Mouse (Mus musculus) left cerebral cortex, adult 18-20 months (tissue): Measurements from ENCODE around the gene Pnpla6. TPM values are rescaled to one million over a fixed set of nuclear protein-coding genes. Genes with fewer than 3 reads are reported as not detected.
"Not testable (repeated sequence)": the region's sequence is repeated elsewhere in the genome, so short reads cannot be mapped to it uniquely, and the experiment has no call there.

Experiments
- DNase-seq, 2 experiments: peaks; one replicate each; pipeline ENCODE4 v3.0.0; 2021 to 2022; ENCODE audit warnings: low spot score in 2 of 2, mixed read lengths in 1 of 2
- total RNA-seq, 2 experiments: library from RNA; stranded (reverse); gene quantifications; 2 replicates each; pipeline ENCODE4 v1.2.3; 2021

Pnpla6 gene
- total RNA-seq, 2 experiments from 2014 or later: 66.3 to 76.8 TPM

DNA sequence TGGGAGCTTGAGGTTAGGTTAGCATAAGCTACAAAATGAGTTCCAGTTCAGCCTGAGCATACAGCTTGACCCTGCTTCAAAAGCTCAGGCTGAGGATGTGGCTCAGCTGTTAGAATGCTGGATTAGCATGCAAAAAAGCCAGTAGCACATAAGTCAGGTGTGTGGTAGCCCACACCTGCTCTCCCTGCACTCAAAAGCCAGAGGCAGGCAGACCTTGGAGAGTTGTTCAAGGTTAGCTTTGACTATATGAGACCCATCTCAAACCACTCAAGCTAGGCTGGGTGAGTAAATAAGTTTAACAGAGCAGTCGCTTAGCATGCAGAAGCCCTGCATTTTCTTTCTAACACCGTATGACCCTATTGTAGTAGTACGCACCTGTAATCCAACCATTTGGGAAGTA lies 59.4 kb downstream of the Pnpla6 start:
- no peak for DNase-seq

GRCm38 (mm10) chr8:3576211-3576960 lies 61.2 kb downstream of the Pnpla6 start:
- DNase-seq: no peak

GRCm38 (mm10) chr8:3579390-3580364 lies 64.5 kb downstream of the Pnpla6 start:
- no peak for DNase-seq

GRCm38 (mm10) chr8:3581961-3582360 lies 66.8 kb downstream of the Pnpla6 start:
- not testable (repeated sequence) for DNase-seq

DNA sequence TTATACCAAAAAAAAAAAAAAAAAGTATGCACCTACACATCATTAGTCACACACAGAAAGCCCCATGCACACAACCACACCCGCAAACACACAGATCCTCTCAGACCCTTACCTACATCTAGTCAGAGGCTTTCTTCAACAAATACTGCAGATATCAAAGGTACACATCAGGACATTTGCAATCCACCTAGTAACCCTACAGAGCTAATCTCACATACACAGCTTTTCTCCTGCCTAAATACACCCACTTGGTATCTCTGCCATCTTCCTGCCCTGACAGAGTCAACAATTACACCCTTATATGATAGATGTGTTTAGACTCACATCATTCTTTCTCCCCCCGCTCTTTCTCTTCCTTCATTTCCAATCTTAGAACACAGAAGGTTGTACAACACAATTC lies 71.3 kb downstream of the Pnpla6 start:
- DNase-seq: no peak

DNA sequence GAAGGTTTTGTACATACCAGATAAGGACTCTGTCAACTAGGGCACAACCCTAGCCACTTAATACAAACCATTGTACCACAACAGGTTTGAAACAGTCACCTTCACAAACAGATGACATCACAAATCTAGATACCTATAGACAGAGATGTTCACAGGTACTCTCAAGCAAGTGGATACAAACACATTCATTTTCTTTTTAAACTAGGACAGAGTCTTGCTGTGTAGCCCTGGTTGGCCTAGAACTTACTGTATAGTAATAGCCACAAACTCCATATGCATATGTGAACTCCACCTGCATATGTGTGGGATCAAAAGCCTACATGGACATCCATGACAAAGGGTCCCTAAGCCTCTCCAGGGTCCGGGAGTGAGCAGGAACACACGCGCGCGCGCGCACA lies 71.8 kb downstream of the Pnpla6 start, which contains the start of gene Camsap3:
Gene Camsap3 (plus strand): TSS at position 301 of the 398 bp plus-strand sequence.
- no peak for DNase-seq

DNA sequence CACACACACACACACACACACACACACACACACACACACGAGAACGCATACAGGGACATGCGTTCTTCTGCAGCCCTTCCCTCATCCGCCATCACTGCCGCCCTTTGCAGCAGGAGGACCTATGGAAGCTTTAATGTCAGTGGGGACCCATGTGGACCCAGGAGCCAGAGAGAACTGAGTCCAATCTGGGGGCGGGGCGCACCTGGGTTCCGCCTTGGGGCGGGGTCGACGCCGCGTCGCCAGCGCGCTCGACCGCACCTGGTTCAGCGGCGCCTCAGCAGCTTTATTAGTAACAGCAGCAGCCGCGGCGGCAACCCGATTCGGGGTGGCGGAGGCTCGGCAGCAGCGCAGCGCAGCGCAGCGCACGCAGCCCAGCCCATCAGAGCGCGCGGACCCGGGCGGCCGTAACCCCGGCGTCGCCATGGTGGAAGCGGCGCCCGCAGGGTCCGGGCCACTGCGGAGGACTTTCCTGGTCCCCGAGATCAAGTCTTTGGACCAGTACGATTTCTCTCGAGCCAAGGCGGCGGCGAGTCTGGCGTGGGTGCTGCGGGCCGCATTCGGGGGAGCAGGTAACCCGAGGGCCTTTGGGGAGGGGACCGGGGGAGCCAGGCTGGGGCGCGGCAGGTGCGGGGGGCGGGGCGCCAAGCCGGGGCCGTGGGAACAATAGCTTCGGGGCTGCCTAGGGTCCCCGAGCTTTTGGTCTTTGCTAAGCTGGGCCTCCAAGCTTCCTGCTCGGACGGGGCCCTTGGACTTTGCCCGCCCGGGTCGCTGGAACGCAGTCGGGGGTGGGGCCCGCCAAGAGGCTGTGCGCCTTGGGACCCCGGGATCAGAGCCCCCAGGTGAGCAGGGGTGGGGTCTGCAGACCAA lies 72.4 kb downstream of the Pnpla6 start:
- DNase-seq: peak; percentile 67 to 69

GRCm38 (mm10) chr8:3588258-3588633 lies 73.1 kb downstream of the Pnpla6 start:
- DNase-seq: no peak

DNA sequence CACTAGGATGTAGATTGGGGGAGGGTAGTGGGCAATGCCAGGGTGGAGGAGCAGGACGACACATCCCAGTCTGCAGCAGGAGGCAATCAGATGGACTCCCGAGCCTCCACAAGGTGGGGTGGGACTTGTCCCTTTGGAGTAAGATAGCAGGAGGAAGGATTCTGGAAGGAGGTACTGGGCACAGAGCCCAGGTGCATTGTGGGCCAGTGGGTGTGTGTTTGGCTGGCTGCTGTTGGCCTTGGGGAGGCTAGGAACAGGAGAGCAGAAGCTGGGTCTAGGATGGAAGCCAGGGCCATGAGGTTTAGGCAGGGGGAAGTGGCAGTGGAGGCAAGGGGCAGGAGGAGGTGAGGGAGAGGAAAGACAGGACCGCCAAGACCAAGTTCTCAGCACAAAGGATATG lies 78.3 kb downstream of the Pnpla6 start:
- DNase-seq: no peak

Other genes with a start within 250 kb of the Pnpla6 start
- 10 to 100 TPM; 41.3 to 41.5 TPM for gene Insr, start 235.8 kb upstream of the Pnpla6 start, total RNA-seq
- gene A430078G23Rik, start 162.0 kb upstream of the Pnpla6 start, total RNA-seq: not detected
- 10 to 100 TPM; 44.0 to 48.9 TPM for gene Arhgef18, start 122.4 kb upstream of the Pnpla6 start, total RNA-seq
- gene Pex11g, start 47.7 kb upstream of the Pnpla6 start, total RNA-seq: under 1 TPM; 0.33 to 0.77 TPM
- not detected for gene Tex45, start 44.5 kb upstream of the Pnpla6 start, total RNA-seq
- gene Zfp358, start 22.2 kb upstream of the Pnpla6 start, total RNA-seq: 10 to 100 TPM; 34.3 to 34.6 TPM
- 10 to 100 TPM; 82.2 to 92.0 TPM for gene Mcoln1, start 14.9 kb upstream of the Pnpla6 start, total RNA-seq
- under 1 TPM in 1 of 2 experiments, not detected in 1; 0.40 TPM for gene C330021F23Rik, start 52.6 kb downstream of the Pnpla6 start, total RNA-seq
- 10 to 100 TPM; 33.4 to 37.9 TPM for gene Camsap3, start 71.9 kb downstream of the Pnpla6 start, total RNA-seq
- 10 to 100 TPM; 37.9 to 41.5 TPM for gene Xab2, start 105.9 kb downstream of the Pnpla6 start, total RNA-seq
- 10 to 100 TPM; 80.8 to 85.8 TPM for gene Pet100, start 106.2 kb downstream of the Pnpla6 start, total RNA-seq
- not detected for gene Pcp2, start 110.2 kb downstream of the Pnpla6 start, total RNA-seq
- 10 to 100 TPM; 50.9 to 56.7 TPM for gene Stxbp2, start 115.6 kb downstream of the Pnpla6 start, total RNA-seq
- gene Retn, start 140.4 kb downstream of the Pnpla6 start, total RNA-seq: under 1 TPM; 0.68 to 0.86 TPM
- under 1 TPM; 0.23 to 0.30 TPM for gene Mcemp1, start 150.4 kb downstream of the Pnpla6 start, total RNA-seq
- gene Fcor, start 157.0 kb downstream of the Pnpla6 start, total RNA-seq: 10 to 100 TPM in 1 of 2 experiments, 1 to 10 TPM in 1; 9.2 to 14.6 TPM
- gene Trappc5, start 160.9 kb downstream of the Pnpla6 start, total RNA-seq: 10 to 100 TPM; 29.1 to 29.3 TPM
- gene Fcer2a, start 178.8 kb downstream of the Pnpla6 start, total RNA-seq: not detected
- not detected for gene Clec4g, start 205.3 kb downstream of the Pnpla6 start, total RNA-seq
- 1 to 10 TPM; 1.7 to 2.2 TPM for gene Cd209a, start 233.6 kb downstream of the Pnpla6 start, total RNA-seq